Mouse (Mus musculus): ENCODE data around the gene Ptprg.

Ptprg gene

DNA sequence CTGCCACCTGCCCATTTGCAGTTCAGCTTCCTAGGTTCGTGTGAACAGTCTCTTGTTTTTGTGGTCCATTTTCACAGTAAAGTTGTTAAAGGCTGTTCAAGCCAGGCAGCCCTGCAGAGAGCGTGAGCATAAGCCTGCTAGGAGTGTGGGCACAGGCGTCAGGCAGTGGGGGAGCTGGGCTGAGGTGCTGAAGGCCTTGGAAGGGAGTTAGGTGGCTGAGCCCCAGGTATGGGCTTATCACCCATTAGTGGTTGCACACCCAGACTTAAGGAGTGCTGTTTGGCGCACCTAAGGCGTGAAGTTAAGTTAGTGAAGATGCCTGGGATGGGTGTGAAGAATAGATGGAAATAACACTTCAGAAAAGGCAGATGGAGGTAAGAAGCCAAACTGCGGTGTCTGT is 134.8 kb downstream of the Ptprg start:
- no peak for DNase-seq

GRCm38 (mm10) chr14:11690066-11690465 is 136.7 kb downstream of the Ptprg start:
- no peak for DNase-seq

DNA sequence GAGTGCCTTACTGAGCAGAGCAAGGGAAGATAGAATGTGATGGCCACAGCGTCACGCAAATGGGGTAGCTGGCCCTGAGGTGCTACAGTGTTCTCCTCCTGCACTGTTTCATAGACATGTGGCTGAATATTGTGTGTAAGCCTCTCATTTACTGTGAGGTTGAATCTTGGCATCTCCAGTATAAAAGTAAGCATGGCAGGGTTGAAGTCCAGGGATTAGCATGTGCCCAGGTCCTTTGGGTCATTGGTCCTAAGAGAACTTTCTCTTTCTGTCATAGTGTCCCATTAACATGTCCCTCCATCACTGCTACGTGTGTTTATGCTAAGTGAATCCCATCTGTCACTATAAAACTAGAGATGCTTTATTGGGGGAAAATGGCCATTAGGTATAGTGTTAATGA is 138.2 kb downstream of the Ptprg start:
- no peak for DNase-seq

DNA sequence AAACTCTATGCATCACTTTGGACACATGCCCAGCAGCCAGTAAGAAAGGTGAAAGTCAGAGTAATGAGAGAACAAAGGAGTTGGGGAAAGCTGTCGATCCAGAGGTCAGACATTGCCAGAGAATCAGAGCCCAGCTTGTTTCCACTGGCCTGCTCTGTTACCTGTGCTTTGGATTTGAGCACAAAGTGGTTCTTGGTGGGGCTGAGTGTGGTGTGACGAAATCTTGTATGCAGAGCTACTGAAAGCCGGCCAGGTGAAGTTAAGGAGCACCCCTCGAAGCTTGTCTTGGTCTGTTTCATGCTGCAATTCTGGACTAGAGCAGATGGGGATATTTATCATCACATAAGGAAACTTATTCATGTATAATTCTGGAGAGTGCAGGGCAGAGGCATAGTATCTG is 145.5 kb downstream of the Ptprg start:
- no peak for DNase-seq

DNA sequence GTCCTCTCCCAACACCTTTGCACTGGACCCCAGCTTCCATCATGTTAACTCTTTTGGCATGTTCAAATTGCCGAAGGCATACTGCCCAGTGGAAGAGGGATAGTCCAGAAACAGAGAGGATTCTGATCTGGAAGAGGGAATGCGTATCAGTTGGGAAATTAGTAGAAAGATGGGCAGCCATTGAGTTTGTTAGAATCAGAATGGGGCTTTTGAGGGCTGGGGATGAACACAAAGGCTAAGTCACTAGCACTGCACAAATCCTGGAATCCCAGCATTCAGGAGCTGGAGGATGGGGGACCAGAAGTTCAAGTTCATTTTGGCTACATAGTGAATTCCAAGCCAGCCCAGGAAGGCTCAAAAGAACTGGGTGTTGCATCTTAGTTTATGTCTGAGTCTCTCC is 146.3 kb downstream of the Ptprg start:
- no peak for DNase-seq

DNA sequence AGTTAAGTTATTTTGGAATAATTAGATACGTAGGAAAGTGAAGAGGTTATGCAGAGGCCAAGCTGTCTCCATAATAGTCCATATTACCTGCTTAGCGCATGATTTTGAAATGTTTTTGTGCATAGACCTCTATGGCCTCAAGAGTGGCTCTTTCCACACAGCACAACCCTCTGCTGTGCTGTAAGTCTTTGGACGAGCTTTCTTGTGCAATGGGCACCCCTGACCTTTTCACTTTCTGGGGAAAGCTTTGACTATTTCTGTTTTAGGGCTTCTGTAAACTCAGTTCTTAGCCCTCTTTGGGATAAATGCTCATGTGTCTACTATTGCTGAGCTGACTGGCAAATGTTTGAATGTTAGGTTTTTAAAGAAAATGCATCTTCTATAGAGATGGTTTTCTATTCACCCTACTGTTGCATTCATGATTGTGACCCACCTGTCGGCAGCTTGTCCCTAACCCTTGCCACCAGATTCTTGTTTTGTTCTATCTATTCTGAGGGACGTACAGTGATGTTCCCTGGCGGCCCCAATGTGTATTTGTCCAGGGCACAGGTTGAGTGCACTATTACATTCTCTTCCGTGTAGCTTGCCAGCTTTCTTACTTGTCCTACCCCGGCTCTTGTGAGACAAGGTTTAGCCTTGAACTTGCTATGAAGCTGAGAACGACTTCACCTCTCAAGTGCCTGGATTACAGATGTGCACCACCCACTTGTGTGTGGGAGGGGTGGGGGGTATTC is 148.4 kb downstream of the Ptprg start:
- no peak for DNase-seq

DNA sequence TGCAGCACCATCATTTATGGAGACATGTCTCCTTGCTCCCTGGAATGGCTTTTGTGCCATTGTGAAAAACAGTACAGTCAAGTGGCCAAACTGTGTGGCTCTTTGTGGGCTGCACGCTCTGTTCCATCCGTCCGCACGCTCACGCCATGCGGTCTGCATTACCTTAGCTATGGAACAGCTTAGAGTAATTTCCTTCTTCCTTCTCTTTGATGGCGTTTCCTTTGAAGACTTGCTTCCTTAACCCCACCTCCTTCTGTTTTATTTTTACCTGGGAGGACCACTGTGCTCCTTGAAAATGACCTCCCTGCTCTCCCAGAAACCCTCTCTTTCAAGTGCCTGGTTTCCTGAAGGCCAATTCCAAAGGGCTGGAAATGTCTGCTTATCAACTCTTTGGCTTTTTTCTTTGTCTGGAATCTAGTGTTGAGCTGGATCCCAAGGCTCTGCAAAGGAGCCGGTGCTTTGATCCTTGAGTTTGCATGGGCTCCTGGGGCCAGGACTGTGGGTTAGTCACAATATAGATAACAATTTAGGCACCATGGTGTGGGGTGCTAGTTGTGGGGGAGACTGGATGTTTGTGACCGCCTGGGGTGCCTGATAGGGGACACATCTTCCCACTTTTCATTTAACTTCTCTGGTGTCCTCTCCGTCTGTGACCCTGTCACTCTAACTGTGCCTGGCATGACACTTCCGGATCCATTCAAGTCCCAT is 149.6 kb downstream of the Ptprg start:
- no peak for DNase-seq

GRCm38 (mm10) chr14:11704871-11705270 is 151.5 kb downstream of the Ptprg start:
- peak in 1 of 2 experiments; percentile 24 for DNase-seq

DNA sequence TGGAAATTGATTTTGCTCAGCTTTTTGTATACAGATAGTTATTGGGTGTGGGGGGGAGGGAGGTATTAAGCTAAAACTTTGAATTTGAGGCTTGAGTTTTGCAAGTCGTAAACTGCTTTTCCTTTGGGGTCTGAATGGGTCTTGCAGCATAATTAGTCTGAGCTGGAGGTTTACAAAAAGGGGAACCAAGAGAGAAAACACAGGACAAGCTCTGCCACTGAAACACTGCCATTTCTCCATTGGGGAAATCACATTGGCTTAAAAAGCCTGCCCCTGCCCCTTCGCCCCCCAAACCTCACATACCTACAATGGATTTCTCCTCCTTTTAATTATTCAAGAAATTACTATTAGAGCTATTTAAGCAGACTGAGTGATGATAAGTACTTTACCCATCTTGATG is 156.0 kb downstream of the Ptprg start:
- no peak for DNase-seq

- peak; percentile 68 to 84 for DNase-seq
These were observed 156.5 kb downstream of the Ptprg start for GRCm38 (mm10) chr14:11709798-11710197.

- no peak for DNase-seq
These were observed 157.2 kb downstream of the Ptprg start for GRCm38 (mm10) chr14:11710410-11711122.

GRCm38 (mm10) chr14:11712146-11712545 is 158.8 kb downstream of the Ptprg start:
- no peak for DNase-seq

DNA sequence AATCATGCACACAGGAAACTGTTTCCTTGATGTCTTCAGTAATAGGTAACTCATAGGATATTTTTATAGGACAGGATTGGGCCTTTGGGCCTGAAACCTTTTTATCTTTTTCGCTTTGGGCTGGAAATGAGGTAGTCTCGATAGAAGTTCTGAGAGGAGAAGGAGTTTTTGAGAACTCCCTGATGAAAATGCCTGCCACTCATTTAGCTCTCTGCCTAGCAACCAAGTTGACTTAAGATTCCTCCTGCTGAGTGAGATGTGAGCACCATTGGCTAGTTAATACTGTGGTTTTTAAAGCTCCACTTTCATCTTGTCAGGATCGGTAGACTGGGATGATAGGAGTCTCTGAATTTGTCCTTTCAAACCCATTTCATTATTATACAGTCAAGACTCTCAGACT is 162.9 kb downstream of the Ptprg start:
- DNase-seq, result no peak

- DNase-seq, result no peak
These were observed 164.9 kb downstream of the Ptprg start for GRCm38 (mm10) chr14:11718201-11718600.

- no peak for DNase-seq
These were observed 165.9 kb downstream of the Ptprg start for GRCm38 (mm10) chr14:11719259-11719658.

GRCm38 (mm10) chr14:11722101-11722500 is 168.8 kb downstream of the Ptprg start:
- DNase-seq, result no peak

GRCm38 (mm10) chr14:11723876-11724275 is 170.5 kb downstream of the Ptprg start:
- DNase-seq, result no peak

DNA sequence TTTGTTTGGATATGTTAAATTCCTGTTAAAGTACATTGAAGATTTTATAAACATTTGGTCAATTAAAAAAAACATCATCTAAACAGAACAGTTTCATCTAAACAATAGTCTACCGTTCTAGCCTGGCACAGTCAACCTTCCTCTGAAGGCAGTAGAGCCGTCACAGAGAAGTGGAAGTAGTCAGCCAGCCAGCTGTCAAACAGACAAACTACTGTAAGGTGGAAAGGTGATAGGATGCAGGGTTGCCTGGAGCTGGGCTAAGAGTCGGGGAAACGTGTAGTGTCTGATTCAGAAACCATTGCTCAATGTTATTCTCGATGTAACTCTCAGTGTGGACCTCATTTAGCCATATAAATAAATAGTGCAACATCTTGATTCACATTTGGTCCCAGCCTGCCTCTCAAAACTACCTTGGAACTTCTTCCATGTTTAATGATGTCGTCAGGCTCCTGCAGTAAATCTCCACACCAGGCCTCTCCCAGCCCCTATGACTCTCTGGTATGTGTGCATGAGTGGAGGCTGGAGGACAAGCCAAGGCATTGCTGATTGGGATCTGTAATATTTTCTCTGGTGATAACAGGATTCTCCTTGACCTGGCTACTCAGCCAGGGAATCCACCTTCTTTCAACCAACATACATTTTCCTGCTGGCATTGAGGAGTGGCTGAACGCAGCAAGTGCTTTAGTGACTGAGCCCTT is 178.0 kb downstream of the Ptprg start:
- DNase-seq, result no peak

GRCm38 (mm10) chr14:11732376-11732775 is 179.0 kb downstream of the Ptprg start:
- DNase-seq, result no peak

- DNase-seq, result no peak
These were observed 190.4 kb downstream of the Ptprg start for GRCm38 (mm10) chr14:11743726-11744125.

- no peak for DNase-seq
These were observed 199.3 kb downstream of the Ptprg start for GRCm38 (mm10) chr14:11752678-11753077.

DNA sequence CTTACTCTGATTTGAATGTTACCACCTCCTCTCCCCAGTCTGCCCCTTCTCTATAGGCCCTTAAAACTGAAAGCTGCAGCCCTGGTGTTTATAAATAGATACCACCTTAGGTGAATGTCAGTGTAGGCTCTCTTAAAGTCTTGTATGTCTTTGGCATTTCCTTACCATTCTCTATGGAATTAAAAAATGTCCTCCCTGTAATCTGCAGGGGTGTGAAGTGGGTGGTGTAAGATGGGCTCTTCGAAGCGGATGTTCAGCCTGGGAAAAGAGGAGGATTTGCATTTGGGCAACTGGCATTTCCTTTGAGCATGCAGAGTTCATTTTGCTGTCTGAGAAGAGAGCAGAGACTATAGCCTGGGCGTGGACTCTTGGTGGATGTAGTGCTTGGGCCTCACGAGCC is 201.3 kb downstream of the Ptprg start:
- DNase-seq, result no peak

DNA sequence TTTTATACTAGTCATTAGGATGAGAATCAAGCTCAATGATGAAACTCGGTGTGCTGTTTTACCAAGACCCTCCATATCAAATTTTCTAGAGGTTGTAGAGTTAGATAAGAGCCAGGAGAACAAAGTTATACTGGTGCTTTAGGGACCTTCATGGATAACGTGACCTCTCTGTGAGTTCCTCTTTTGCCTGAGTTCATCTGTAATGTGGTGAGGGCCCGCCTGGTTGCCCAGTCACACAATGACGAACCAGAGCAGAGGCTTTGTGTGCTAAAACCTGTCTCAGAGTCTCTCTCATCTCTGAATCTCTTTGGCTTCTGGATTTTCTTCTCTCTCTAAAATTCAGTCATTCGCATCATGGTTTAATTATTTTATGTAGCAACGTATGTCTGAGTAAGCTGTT is 204.9 kb downstream of the Ptprg start:
- no peak for DNase-seq
